Mouse (Mus musculus) liver, embryonic 14.5 days (tissue): Measurements from ENCODE around the gene Plxna4. TPM values are rescaled to one million over a fixed set of nuclear protein-coding genes. Genes with fewer than 3 reads are reported as not detected.

Experiments
- ATAC-seq: fragments of 200-750 bp; cut with Nextera tagmentation; 2 replicates; pipeline ENCODE4 v1.8.0; 2017; ENCODE audit warnings: moderate number of reproducible peaks, mild to moderate bottlenecking, moderate library complexity; ENCODE audit not compliant: insufficient read depth
- DNase-seq, 3 experiments: peaks; one replicate each; pipeline ENCODE4 v3.0.0-alpha.2; 2012 to 2013; ENCODE audit warnings: low read depth in 3 of 3, low spot score in 3 of 3
- H3K27ac ChIP-seq: fragments of 300-500 bp; sonication (generic); 2 replicates; pipeline ENCODE4 v1.5.1; 2014; ENCODE audit warnings: moderate library complexity, mild to moderate bottlenecking, control low read depth, inconsistent platforms
- H3K27me3 ChIP-seq: fragments of 300-500 bp; sonication (generic); 2 replicates; pipeline ENCODE4 v1.6.1; 2014; ENCODE audit warnings: mild to moderate bottlenecking, low read length, moderate library complexity; ENCODE audit not compliant: control insufficient read depth, insufficient read depth
- H3K36me3 ChIP-seq: fragments of 300-500 bp; sonication (generic); replicated peaks from 2 replicates; pipeline ENCODE4 v1.6.1; 2014; ENCODE audit warnings: low read depth; ENCODE audit not compliant: control insufficient read depth, insufficient read depth
- H3K4me1 ChIP-seq, 2 experiments: fragments of 200-500 bp in 1 of 2; fragments of 300-500 bp in 1 of 2; sonication (generic) in 1 of 2; replicated peaks; 2 replicates each; pipeline ENCODE4 v1.6.1; 2012 to 2014; ENCODE audit warnings: antibody characterized with exemption in 1 of 2, inconsistent platforms in 1 of 2, low read length in 1 of 2; ENCODE audit not compliant: control insufficient read depth in 2 of 2, insufficient read depth in 2 of 2
- H3K4me2 ChIP-seq: fragments of 300-500 bp; sonication (generic); 2 replicates; pipeline ENCODE4 v1.6.1; 2014; ENCODE audit warnings: low read depth, mild to moderate bottlenecking, control low read depth, moderate library complexity
- H3K4me3 ChIP-seq, 2 experiments: fragments of 200-500 bp in 1 of 2; fragments of 300-500 bp in 1 of 2; sonication (generic) in 1 of 2; 2 replicates each; pipeline ENCODE4 v1.5.1; 2012 to 2014; ENCODE audit warnings: low read depth in 2 of 2, low read length in 2 of 2, mild to moderate bottlenecking in 2 of 2, control low read depth in 1 of 2, inconsistent platforms in 1 of 2, moderate library complexity in 1 of 2; ENCODE audit not compliant: insufficient read depth in 1 of 2
- H3K9ac ChIP-seq: fragments of 300-500 bp; sonication (generic); replicated peaks from 2 replicates; pipeline ENCODE4 v1.6.1; 2014; ENCODE audit warnings: mild to moderate bottlenecking, control low read depth, moderate library complexity
- H3K9me3 ChIP-seq: fragments of 300-500 bp; sonication (generic); 2 replicates; pipeline ENCODE4 v1.6.1; 2016; ENCODE audit warnings: low read length, mixed read lengths; ENCODE audit not compliant: control insufficient read depth
- CTCF ChIP-seq: IDR thresholded peaks from 2 replicates; pipeline ENCODE4 v1.5.1; 2016; ENCODE audit warnings: antibody characterized with exemption, low read depth, control low read depth
- EP300 ChIP-seq: IDR thresholded peaks from 2 replicates; pipeline ENCODE4 v1.6.1; 2016; ENCODE audit warnings: antibody characterized with exemption, low read depth
- WGBS: fragments of 180-500 bp; shearing (Covaris S2); extraction: QIAGEN DNeasy Blood & Tissue Kit; methylation state at CpG from one replicate; pipeline ENCODE4 v1.1.7; 2014; ENCODE audit not compliant: insufficient replicate concordance; 5-methylcytosine and 5-hydroxymethylcytosine counted together
- polyA plus RNA-seq, 2 experiments: library from polyadenylated mRNA; depleted of rRNA in 1 of 2; stranded (reverse) in 1 of 2; unstranded in 1 of 2; fragments of >200 nt; fragmentation: Nextera tagmentation in 1 of 2; extraction: Ambion mirVana in 1 of 2; gene quantifications; 2 replicates each; pipeline versions ENCODE4 v1.2.1 to v1.2.3; 2012 to 2014

Plxna4 gene
- polyA plus RNA-seq, 2 experiments = 0.17 to 0.25 TPM

DNA sequence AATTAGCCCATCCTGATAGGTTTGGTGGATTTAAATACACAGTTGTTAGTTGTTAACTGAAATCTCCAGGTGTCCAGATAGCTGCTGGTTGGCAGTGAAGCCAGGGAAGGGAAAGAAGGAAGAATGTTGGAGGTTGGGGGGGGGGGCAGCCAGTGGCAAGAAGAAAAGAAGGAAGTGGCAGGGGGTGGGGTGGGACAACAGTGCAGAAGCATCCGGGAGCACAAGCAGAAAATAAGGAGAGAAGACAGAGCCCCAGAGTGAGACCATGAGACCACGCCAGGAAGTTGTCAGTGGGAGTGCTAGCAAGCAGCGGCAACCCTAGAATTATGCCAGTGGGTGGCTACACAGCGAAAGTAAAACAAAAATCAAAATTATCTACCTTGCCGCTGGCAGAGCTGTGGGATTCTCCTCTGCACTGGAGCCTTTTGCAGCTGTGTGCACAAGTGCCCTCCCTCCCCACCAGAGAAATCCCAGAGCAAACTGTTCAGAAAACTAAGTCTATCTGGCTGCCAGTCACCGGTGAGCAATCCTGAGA, 404.3 kb downstream of the Plxna4 start:
- Histone ChIP-seq H3K9me3 (no peaks in the 10 kb centered on the region), H3K27me3 (no peaks in the 10 kb centered on the region), H3K36me3 (no peaks in the 10 kb centered on the region), H3K4me1 (no peaks in the 10 kb centered on the region), H3K4me3 (no peak overlapping the region), H3K27ac (no peak overlapping the region), H3K4me2 (no peak overlapping the region), H3K9ac (no peak overlapping the region)
- no peak for ATAC-seq
- no peak for DNase-seq
- 42% methylated on average over 6 of the region's 6 CpGs for WGBS
- TF ChIP-seq EP300 (no peak), CTCF (no peak)

- no peaks in the 10 kb centered on the region for H3K9me3 ChIP-seq
- DNase-seq = no peak
- WGBS = 75% methylated on average over 5 of the region's 5 CpGs
- no peak overlapping the region for H3K27ac ChIP-seq
- H3K9ac ChIP-seq = no peak overlapping the region
- TF ChIP-seq CTCF (no peak), EP300 (no peak)
- no peak overlapping the region for H3K4me2 ChIP-seq
- H3K36me3 ChIP-seq = no peaks in the 10 kb centered on the region
- no peaks in the 10 kb centered on the region for H3K4me1 ChIP-seq
- H3K4me3 ChIP-seq = no peak overlapping the region
- no peaks in the 10 kb centered on the region for H3K27me3 ChIP-seq
- ATAC-seq = no peak
Observed at GRCm38 (mm10) chr6:32180012-32180358, 408.0 kb downstream of the Plxna4 start.

GRCm38 (mm10) chr6:32179346-32180011, 408.5 kb downstream of the Plxna4 start:
- Histone ChIP-seq H3K4me2 (no peak overlapping the region), H3K9me3 (no peaks in the 10 kb centered on the region), H3K4me1 (no peaks in the 10 kb centered on the region), H3K36me3 (no peaks in the 10 kb centered on the region), H3K27me3 (no peaks in the 10 kb centered on the region), H3K4me3 (no peak overlapping the region), H3K9ac (no peak overlapping the region), H3K27ac (no peak overlapping the region)
- DNase-seq = no peak
- 74% methylated on average over 2 of the region's 2 CpGs for WGBS
- ATAC-seq = no peak
- TF ChIP-seq EP300 = no peak

GRCm38 (mm10) chr6:32177905-32178304, 410.1 kb downstream of the Plxna4 start:
- Histone ChIP-seq H3K4me2 (no peak overlapping the region), H3K9ac (no peak overlapping the region), H3K4me1 (no peaks in the 10 kb centered on the region), H3K36me3 (no peaks in the 10 kb centered on the region), H3K4me3 (no peak overlapping the region), H3K27me3 (no peaks in the 10 kb centered on the region), H3K27ac (no peak overlapping the region), H3K9me3 (no peaks in the 10 kb centered on the region)
- ATAC-seq (no peak), DNase-seq (no peak)
- WGBS = 69% methylated on average over 3 of the region's 3 CpGs
- TF ChIP-seq CTCF (no peak), EP300 (no peak)

- no peak for ATAC-seq
- Histone ChIP-seq H3K27ac (no peak overlapping the region), H3K9me3 (no peaks in the 10 kb centered on the region), H3K4me3 (no peak overlapping the region), H3K36me3 (no peaks in the 10 kb centered on the region), H3K27me3 (no peaks in the 10 kb centered on the region), H3K4me1 (peaks cover 0 to 5% of the 10 kb centered on the region in 2 experiments; a peak in 2 of 4 replicates), H3K9ac (no peak overlapping the region), H3K4me2 (no peak overlapping the region)
- DNase-seq = peak in 1 of 3 experiments; percentile 7
- WGBS = 36% methylated on average over 1 of the region's 1 CpGs
- TF ChIP-seq CTCF (no peak), EP300 (no peak)
Observed at GRCm38 (mm10) chr6:32167725-32168124, 420.3 kb downstream of the Plxna4 start.
